Mouse (Mus musculus) kidney, adult 2 months (tissue): ENCODE results near the gene Tmc1. TPM values are rescaled to one million over a fixed set of nuclear protein-coding genes. Genes with fewer than 3 reads are reported as not detected.

Experiments
- DNase-seq: peaks from one replicate; pipeline ENCODE4 v3.0.0; 2021
- H3K27ac ChIP-seq: fragments of 200-500 bp; 2 replicates; pipeline ENCODE4 v1.5.1; 2012; ENCODE audit warnings: low read depth, low read length, control low read depth, inconsistent platforms; ENCODE audit not compliant: insufficient read depth
- H3K27me3 ChIP-seq: fragments of 200-500 bp; replicated peaks from 2 replicates; pipeline ENCODE4 v1.6.1; 2012; ENCODE audit warnings: mild to moderate bottlenecking, moderate library complexity, low read length, inconsistent platforms; ENCODE audit not compliant: control insufficient read depth, insufficient read depth
- H3K36me3 ChIP-seq: fragments of 200-500 bp; 2 replicates; pipeline ENCODE4 v1.6.1; 2012; ENCODE audit warnings: mild to moderate bottlenecking, moderate library complexity, low read length, inconsistent platforms; ENCODE audit not compliant: control insufficient read depth, insufficient read depth
- H3K4me1 ChIP-seq: fragments of 200-500 bp; 2 replicates; pipeline ENCODE4 v1.6.1; 2011; ENCODE audit warnings: low read length; ENCODE audit not compliant: control insufficient read depth, insufficient read depth
- H3K4me3 ChIP-seq: fragments of 200-500 bp; 2 replicates; pipeline ENCODE4 v1.5.1; 2011; ENCODE audit warnings: mild to moderate bottlenecking, low read depth, low read length, control low read depth; ENCODE audit not compliant: insufficient read depth
- CTCF ChIP-seq: fragments of 200-500 bp; conservative IDR thresholded peaks from 2 replicates; pipeline ENCODE4 v1.5.1; 2011; ENCODE audit warnings: low read depth, mild to moderate bottlenecking, control low read depth, low read length, moderate library complexity, mixed read lengths; ENCODE audit not compliant: insufficient read depth, insufficient read length
- POLR2A ChIP-seq: fragments of 200-500 bp; IDR thresholded peaks from one replicate; pipeline ENCODE4 v1.6.1; 2011; ENCODE audit warnings: low read depth, low read length, control low read depth
- WGBS: fragments of 180-500 bp; shearing (Covaris S2); methylation state at CpG from one replicate; pipeline ENCODE4 v1.1.7; 2018; 5-methylcytosine and 5-hydroxymethylcytosine counted together
- polyA plus RNA-seq: library from polyadenylated mRNA; depleted of rRNA; stranded (reverse); fragments of >200 nt; gene quantifications from 2 replicates; pipeline ENCODE4 v1.2.3, GENCODE M21; 2012

Gene Tmc1
- polyA plus RNA-seq, 1 experiment, result 0.08 TPM

GRCm38 (mm10) chr19:20923336-20924211 lies 30.4 kb downstream of the Tmc1 start:
- DNase-seq, result peak; percentile 2
- no peak for TF ChIP-seq POLR2A
- TF ChIP-seq CTCF, result no peak
- Histone ChIP-seq H3K27ac (0 out of 2 replicates have a peak overlapping the region, but pooled peaks have one; percentile 22), H3K4me1 (no peaks in the 10 kb centered on the region), H3K36me3 (no peaks in the 10 kb centered on the region), H3K4me3 (no peak overlapping the region), H3K27me3 (no peaks in the 10 kb centered on the region)
- 13% methylated on average over 10 of the region's 10 CpGs for WGBS

- Histone ChIP-seq H3K4me1 (no peaks in the 10 kb centered on the region), H3K4me3 (no peak overlapping the region), H3K27ac (no peak overlapping the region), H3K36me3 (no peaks in the 10 kb centered on the region), H3K27me3 (no peaks in the 10 kb centered on the region)
- WGBS, result 86% methylated on average over 4 of the region's 4 CpGs
- TF ChIP-seq POLR2A (no peak), CTCF (no peak)
- DNase-seq, result no peak
Observed at GRCm38 (mm10) chr19:20918241-20918640, 35.8 kb downstream of the Tmc1 start.

GRCm38 (mm10) chr19:20915151-20915550 lies 38.9 kb downstream of the Tmc1 start:
- TF ChIP-seq CTCF (no peak), POLR2A (no peak)
- H3K4me3 ChIP-seq, result no peak overlapping the region
- H3K27ac ChIP-seq, result no peak overlapping the region
- no peak for DNase-seq
- no peaks in the 10 kb centered on the region for H3K4me1 ChIP-seq
- no peaks in the 10 kb centered on the region for H3K36me3 ChIP-seq
- H3K27me3 ChIP-seq, result no peaks in the 10 kb centered on the region
- 100% methylated on average over 2 of the region's 2 CpGs for WGBS

- no peak overlapping the region for H3K27ac ChIP-seq
- H3K27me3 ChIP-seq, result no peaks in the 10 kb centered on the region
- no peaks in the 10 kb centered on the region for H3K36me3 ChIP-seq
- DNase-seq, result no peak
- no peak overlapping the region for H3K4me3 ChIP-seq
- 57% methylated on average over 5 of the region's 5 CpGs for WGBS
- TF ChIP-seq CTCF (no peak), POLR2A (no peak)
- H3K4me1 ChIP-seq, result no peaks in the 10 kb centered on the region
Observed at GRCm38 (mm10) chr19:20910356-20910755, 43.6 kb downstream of the Tmc1 start.

- Histone ChIP-seq H3K27ac (no peak overlapping the region), H3K36me3 (no peaks in the 10 kb centered on the region), H3K4me1 (no peaks in the 10 kb centered on the region), H3K4me3 (no peak overlapping the region), H3K27me3 (no peaks in the 10 kb centered on the region)
- DNase-seq, result peak; percentile 71
- 14% methylated on average over 2 of the region's 2 CpGs for WGBS
- TF ChIP-seq CTCF (no peak), POLR2A (no peak)
Observed at GRCm38 (mm10) chr19:20881205-20881604, 72.8 kb downstream of the Tmc1 start.

- Histone ChIP-seq H3K27ac (no peak overlapping the region), H3K4me3 (no peak overlapping the region), H3K4me1 (no peaks in the 10 kb centered on the region), H3K27me3 (no peaks in the 10 kb centered on the region), H3K36me3 (no peaks in the 10 kb centered on the region)
- TF ChIP-seq POLR2A (no peak), CTCF (no peak)
- 60% methylated on average over 4 of the region's 4 CpGs for WGBS
- no peak for DNase-seq
Observed at GRCm38 (mm10) chr19:20875881-20876280, 78.1 kb downstream of the Tmc1 start.

- Histone ChIP-seq H3K36me3 (no peaks in the 10 kb centered on the region), H3K27ac (no peak overlapping the region), H3K27me3 (no peaks in the 10 kb centered on the region), H3K4me3 (no peak overlapping the region), H3K4me1 (no peaks in the 10 kb centered on the region)
- TF ChIP-seq POLR2A, result no peak
- no peak for TF ChIP-seq CTCF
- 34% methylated on average over 4 of the region's 4 CpGs for WGBS
- no peak for DNase-seq
Observed at GRCm38 (mm10) chr19:20861779-20862178, 92.2 kb downstream of the Tmc1 start.

- Histone ChIP-seq H3K36me3 (no peaks in the 10 kb centered on the region), H3K27me3 (no peaks in the 10 kb centered on the region), H3K4me1 (no peaks in the 10 kb centered on the region), H3K4me3 (no peak overlapping the region), H3K27ac (no peak overlapping the region)
- WGBS, result 83% methylated on average over 1 of the region's 1 CpGs
- no peak for DNase-seq
- TF ChIP-seq POLR2A (no peak), CTCF (no peak)
Observed at GRCm38 (mm10) chr19:20860270-20860669, 93.7 kb downstream of the Tmc1 start.
